Mouse (Mus musculus) urinary bladder, postnatal 14 days (tissue): ENCODE measurements at regions not wholly inside any gene's neighbourhood (a gene's known extent, or its start where the extent isn't known, plus 50 kb on each side); places are given as distances from the start of the nearest gene placed in this dataset.

Experiments
- DNase-seq: peaks from one replicate; pipeline ENCODE4 v3.0.0; 2021; ENCODE audit warnings: low spot score

DNA sequence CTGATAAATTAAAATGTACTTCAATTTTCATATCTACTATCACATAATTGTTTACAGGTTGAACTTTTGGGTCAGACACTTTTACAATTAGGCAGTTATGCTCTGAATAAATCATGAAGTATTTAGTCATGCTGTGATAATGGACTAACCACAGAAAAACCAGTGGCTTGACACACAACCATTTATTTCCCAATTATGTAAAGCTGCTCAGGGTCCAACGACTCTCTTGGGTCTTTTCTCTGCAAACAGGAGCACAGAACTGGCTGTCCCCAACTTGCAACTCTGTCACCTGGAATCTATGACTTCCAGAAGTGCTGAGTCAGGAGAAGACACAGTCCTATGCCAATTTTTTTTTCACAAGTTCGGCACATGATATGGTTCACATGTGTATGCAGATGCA lies 214.8 kb downstream of the Kcnj2 start:
- no peak for DNase-seq

GRCm38 (mm10) chr11:111281237-111282160 lies 215.5 kb downstream of the Kcnj2 start:
- no peak for DNase-seq

- DNase-seq, result no peak
Measured at GRCm38 (mm10) chr11:111282283-111282682, 216.3 kb downstream of the Kcnj2 start.

GRCm38 (mm10) chr11:111290537-111290936 lies 224.6 kb downstream of the Kcnj2 start:
- no peak for DNase-seq

DNA sequence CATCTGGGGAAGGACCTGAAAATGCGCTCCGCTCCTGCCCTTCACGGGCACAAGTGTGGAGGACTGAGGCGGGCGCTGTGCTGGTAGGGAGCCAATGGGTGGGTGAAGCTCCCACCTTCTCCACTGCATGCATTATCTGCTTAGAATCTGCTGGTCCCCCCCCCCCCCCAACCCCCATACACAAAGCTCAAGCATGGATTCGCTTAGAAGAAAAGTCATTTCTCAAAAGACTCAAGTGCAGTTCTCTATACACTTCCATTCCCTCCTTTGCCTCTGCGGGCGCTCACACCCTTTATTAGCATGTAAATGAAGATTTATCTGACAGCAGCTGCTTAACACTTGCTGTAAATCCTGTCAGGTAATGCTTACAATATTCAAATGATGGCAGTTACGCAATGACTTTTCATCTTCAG lies 230.4 kb downstream of the Kcnj2 start:
- no peak for DNase-seq

DNA sequence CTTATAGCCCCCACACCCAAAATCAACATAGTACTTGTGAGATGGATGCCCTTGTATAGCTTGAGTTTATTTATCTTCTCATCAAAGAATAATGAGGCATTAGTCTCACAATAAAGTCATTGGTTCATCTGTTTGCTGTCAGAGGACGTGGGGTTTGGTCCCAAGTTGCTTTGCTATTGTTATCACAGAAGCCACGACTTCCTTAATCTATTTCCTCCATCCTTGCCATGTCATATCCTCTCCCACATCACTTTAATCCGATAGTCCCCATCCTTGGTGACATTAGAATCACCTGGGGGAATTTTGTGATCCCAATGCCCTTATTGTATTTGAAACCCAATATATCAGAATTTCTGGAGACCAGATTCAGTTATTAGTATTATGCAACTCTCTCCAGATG lies 246.8 kb downstream of the Kcnj2 start:
- DNase-seq, result no peak

DNA sequence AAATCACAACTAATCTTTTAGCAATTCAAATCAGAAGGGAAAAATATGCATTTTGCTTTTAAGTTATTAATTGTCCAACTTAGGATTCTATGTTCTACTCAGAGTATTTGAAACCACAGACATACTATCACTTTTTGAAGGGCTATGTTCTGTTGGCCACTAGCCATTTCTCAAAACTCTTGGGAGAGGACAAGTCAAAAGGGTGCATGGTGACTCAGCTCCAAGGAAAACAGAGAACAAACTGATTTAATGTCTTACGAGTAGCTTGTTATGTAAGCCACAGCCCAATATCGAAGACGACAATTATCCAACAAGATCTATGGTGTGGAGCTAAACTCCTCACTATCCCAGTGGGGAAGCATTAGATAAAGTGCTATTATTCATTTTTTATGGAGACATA lies 247.6 kb downstream of the Kcnj2 start:
- no peak for DNase-seq

- no peak for DNase-seq
Measured at GRCm38 (mm10) chr11:111321576-111321975, 255.6 kb downstream of the Kcnj2 start.

- DNase-seq, result no peak
Measured at GRCm38 (mm10) chr11:111324453-111325010, 258.6 kb downstream of the Kcnj2 start.

DNA sequence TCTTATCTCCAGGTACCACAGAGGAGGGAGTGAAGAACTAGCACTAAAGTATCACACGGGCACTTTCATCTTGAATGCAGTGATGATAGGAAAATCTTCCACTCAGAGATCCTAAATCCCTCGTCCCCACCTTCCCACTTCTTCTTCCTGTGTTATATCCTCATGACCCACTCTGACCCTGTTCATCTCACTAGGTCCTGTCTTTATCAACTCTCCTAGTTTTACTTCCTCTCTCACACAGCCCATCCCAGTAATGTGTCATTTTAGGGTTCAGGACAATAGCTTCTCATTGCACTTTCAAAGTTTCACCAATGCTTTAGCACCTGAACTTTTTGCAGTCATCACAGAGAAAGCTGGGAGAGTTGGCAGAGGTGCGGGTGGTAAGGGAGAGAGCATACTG lies 261.0 kb downstream of the Kcnj2 start:
- DNase-seq, result no peak

- DNase-seq, result no peak
Measured at GRCm38 (mm10) chr11:111328258-111328657, 262.3 kb downstream of the Kcnj2 start.

DNA sequence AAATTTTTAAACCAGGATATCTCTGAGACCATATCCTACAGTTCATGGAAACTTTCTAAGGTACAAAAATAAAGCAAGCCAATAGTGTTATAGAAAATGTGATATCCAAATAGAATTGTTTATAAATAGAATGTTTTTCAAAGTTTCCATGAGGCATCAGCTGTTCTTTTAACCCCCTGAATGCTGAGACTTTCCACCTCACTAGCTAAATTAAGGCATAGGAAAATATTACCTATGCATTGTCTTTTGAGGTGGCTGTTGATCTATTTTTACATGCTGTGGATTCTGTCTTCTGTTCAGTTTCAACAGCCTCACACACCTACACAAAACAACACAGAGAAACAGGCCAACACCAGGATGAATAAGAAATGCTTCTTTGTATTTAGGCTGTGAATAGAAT lies 265.6 kb downstream of the Kcnj2 start:
- DNase-seq, result no peak

GRCm38 (mm10) chr11:111333021-111333420 lies 267.1 kb downstream of the Kcnj2 start:
- no peak for DNase-seq

- no peak for DNase-seq
Measured at GRCm38 (mm10) chr11:111347562-111347961, 281.6 kb downstream of the Kcnj2 start.

DNA sequence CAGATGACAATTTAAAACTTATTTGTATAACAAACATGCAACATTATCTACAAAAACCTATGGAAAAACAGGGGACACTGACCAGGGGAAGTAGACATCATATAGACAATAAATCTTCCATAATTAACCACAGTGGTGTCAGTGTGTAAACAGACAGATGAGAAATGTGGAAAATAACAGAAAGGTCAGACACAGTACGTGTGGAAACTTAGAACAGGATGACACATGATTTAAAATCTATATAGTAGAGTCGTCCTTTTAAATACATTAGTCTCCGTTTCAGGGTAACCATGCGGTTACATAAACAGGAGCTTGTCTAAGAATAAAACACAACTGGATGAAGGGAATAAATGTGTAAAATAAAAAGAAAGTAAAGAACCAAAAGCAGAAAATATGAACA lies 284.1 kb downstream of the Kcnj2 start:
- no peak for DNase-seq

DNA sequence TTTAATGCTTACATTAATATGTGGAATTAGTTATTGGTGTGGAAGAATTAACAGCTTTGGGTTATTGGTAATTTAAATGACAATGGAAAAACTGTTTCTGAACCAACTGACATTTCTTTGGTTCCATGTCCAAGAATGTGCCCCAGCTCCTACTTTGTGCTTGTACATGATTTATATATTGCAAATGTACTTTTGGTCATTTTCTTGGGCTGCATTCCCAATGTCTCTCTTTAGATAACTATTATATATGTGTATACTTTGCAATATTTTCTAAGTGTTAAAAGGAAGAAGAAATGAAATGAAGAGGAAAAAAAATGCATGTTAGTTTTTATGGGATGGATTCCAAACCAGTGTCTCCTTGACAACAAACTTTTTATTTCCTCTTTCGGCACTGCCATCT lies 297.4 kb downstream of the Kcnj2 start:
- DNase-seq, result no peak

- no peak for DNase-seq
Measured at GRCm38 (mm10) chr11:111377165-111377564, 311.2 kb downstream of the Kcnj2 start.

DNA sequence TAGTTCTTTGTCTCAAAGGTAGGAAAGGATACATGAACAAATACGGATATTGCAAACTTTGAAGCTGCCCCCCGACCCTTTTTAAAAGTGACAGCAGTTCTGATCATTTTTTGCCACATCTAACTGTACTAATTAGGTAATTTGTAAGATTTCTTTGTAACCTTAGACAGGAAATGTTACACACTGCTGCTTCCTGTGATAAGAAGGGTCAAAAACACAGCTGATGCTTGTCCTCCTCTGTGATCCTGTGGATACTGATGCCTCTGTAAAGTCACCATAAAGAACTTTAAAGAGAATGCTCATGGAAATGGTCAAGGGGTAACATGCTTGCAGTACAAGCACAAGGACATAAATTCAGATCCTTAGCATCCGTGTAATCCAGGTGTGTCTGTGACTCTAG lies 313.9 kb downstream of the Kcnj2 start:
- DNase-seq, result no peak

DNA sequence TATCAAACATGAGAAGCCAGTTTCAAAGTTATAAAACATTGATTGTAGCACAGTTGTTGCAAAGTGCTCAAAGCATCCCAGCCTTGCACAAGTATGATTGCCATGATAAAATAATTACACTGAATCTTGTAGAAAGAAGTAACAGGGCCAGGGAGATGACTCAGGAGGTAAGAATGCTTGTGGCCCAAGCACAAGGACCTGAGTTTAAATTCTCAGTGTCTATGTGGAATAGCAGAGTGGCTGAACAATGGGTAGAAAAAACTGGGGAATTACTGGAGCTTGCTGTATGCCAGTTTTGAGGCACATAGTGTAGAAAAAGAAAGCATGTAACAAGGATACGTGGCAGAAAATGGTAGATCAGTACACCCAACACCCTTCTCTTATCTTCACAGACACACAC lies 332.7 kb downstream of the Kcnj2 start:
- DNase-seq, result no peak

DNA sequence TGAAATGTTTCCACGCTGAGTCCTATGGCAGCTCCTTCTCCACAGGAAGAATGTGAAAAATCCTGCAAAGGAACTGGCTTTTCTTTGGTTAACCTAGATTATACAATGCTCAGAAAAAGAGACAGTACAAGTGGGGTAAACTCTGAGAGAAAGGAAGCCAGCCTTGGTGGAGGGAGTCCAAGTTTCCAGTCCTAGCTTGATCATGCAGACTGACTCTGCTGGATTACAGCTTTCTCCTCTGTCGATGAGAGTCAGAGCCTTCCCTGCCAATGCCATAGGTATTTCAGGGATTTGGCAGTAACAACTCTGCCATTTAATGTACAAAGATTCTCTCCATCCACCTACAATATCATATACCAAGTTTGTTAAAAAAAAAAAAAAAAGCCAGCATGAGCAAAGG lies 343.3 kb downstream of the Kcnj2 start:
- DNase-seq, result no peak

DNA sequence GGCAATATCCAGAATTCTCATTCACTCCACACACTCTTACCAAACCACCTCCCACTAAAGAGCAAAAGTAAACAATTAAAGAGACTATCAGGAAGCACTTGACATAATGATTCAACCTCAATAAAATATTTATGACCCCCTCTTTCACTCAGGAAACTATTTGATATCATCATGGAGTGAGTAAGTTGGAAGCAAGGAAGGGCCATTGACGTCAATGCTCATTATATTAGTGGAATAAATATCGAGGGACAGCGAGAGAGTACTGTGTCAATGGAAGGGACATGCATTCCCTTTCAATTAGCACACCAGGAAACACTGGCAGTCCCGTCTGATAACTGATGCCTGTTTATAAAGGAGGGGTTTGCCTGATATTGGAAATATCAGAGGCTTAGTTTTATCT lies 358.9 kb downstream of the Kcnj2 start:
- no peak for DNase-seq

DNA sequence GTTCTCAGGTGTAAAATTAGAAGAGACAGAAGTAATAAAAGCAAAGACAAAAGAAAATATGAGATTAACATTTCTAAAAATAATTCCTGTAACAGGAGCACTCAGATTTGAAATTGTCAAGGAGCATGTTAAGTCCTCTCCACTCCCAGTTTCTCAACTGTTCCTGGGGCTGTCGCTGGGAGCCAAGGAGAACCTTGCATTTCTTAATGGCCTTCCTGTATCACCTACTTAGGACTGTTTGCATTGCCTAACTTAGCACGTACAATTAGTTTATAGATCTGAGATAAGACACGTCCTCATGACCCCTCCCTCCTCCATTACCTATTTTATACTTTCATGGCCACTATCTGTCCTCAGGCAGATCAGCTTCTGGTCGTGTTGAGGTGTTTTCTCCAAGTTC lies 360.8 kb downstream of the Kcnj2 start:
- no peak for DNase-seq

DNA sequence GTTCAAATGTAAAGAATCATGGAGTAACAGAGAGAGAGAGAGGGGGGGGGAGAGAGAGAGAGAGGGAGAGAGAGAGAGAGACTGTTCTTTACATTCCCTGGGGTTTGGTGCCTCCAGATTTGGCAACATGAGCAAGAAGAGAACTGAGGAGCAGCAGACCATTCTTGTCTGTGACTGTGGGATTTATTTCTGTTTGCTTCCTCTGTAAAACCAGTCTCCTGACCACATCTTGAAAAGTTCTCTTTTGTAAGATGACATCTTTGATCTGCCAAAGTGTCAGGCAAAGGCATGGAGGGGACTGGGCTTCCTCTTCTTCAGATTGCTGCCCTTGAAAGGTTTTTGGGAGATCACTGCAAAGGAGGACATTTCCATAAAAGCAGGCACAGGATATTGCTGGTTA lies 376.3 kb downstream of the Kcnj2 start:
- no peak for DNase-seq

DNA sequence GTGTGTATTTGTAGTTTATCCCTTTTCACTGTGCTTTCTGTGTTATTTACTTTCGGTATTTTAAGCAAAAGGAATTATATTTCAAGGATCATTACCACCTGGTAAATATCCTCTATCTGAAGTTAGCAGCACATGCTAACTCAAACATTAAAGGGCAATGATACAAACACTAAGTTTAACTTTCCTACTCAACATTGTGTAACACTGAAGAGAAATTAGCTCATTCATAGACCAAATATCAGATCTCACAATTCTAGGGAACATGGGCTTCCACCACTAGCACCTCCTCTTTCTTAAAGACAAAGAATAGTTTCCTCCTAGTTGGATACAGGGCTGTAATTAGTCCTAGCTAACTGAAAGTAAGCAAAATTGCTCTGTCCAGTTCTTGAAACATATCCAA lies 377.4 kb downstream of the Kcnj2 start:
- DNase-seq, result no peak
